Mouse (Mus musculus) hindbrain, embryonic 13.5 days (tissue): ENCODE data around the gene Gm2035. TPM values are rescaled to one million over a fixed set of nuclear protein-coding genes. Genes with fewer than 3 reads are reported as not detected.
"Not testable (repeated sequence)": the region's sequence is repeated elsewhere in the genome, so short reads cannot be mapped to it uniquely, and the experiment has no call there.

Experiments used
- ATAC-seq: fragments of 200-750 bp; cut with Nextera tagmentation; 2 replicates; pipeline ENCODE4 v1.8.0; 2017; ENCODE audit warnings: moderate TSS enrichment; ENCODE audit not compliant: low FRiP score
- H3K27ac ChIP-seq: fragments of 300-500 bp; sonication (generic); 2 replicates; pipeline ENCODE4 v1.5.1; 2015; ENCODE audit warnings: inconsistent platforms, mild to moderate bottlenecking, moderate library complexity
- H3K27me3 ChIP-seq: fragments of 300-500 bp; sonication (generic); 2 replicates; pipeline ENCODE4 v1.6.1; 2015; ENCODE audit warnings: mild to moderate bottlenecking, inconsistent platforms
- H3K36me3 ChIP-seq: fragments of 300-500 bp; sonication (generic); 2 replicates; pipeline ENCODE4 v1.6.1; 2015; ENCODE audit warnings: mild to moderate bottlenecking, inconsistent platforms
- H3K4me1 ChIP-seq: fragments of 300-500 bp; sonication (generic); replicated peaks from 2 replicates; pipeline ENCODE4 v1.6.1; 2015; ENCODE audit warnings: inconsistent platforms
- H3K4me2 ChIP-seq: fragments of 300-500 bp; sonication (generic); 2 replicates; pipeline ENCODE4 v1.6.1; 2015; ENCODE audit warnings: inconsistent platforms, mild to moderate bottlenecking, moderate library complexity
- H3K4me3 ChIP-seq: fragments of 300-500 bp; sonication (generic); 2 replicates; pipeline ENCODE4 v1.5.1; 2015; ENCODE audit warnings: mild to moderate bottlenecking, inconsistent platforms
- H3K9ac ChIP-seq: fragments of 300-500 bp; sonication (generic); 2 replicates; pipeline ENCODE4 v1.6.1; 2015; ENCODE audit warnings: mild to moderate bottlenecking, inconsistent platforms
- H3K9me3 ChIP-seq: fragments of 300-500 bp; sonication (generic); 2 replicates; pipeline ENCODE4 v1.6.1; 2016; ENCODE audit warnings: inconsistent platforms
- WGBS: fragments of 180-500 bp; shearing (Covaris S2); methylation state at CpG from one replicate; pipeline ENCODE4 v1.1.7; 2015; 5-methylcytosine and 5-hydroxymethylcytosine counted together
- polyA plus RNA-seq: library from polyadenylated mRNA; unstranded; fragments of >200 nt; fragmentation: Nextera tagmentation; extraction: Ambion mirVana; gene quantifications from 2 replicates; pipeline ENCODE4 v1.2.1, GENCODE M21; 2015

Gene Gm2035
- polyA plus RNA-seq: not detected in 2 replicates

- not testable (repeated sequence) for H3K4me2 ChIP-seq, ATAC-seq, H3K36me3 ChIP-seq, H3K4me3 ChIP-seq, H3K4me1 ChIP-seq, H3K9ac ChIP-seq, H3K27ac ChIP-seq, H3K9me3 ChIP-seq, H3K27me3 ChIP-seq
- WGBS: 77% methylated on average over 2 of the region's 2 CpGs
These were observed at the start of gene Gm2035 for GRCm38 (mm10) chr12:87919721-87920120. Gm2035 (minus strand) TSS chr12:87919857.

- H3K36me3 ChIP-seq, H3K4me1 ChIP-seq, H3K27me3 ChIP-seq, H3K27ac ChIP-seq, ATAC-seq, H3K9ac ChIP-seq, H3K9me3 ChIP-seq, H3K4me2 ChIP-seq, H3K4me3 ChIP-seq: not testable (repeated sequence)
- WGBS: 91% methylated on average over 2 of the region's 2 CpGs
These were observed 34.1 kb upstream of the Gm2035 start, which contains the start of gene Gm2042 for GRCm38 (mm10) chr12:87953780-87954179. Gm2042 (plus strand) TSS chr12:87954080.

- H3K4me3 ChIP-seq, H3K4me2 ChIP-seq, H3K27me3 ChIP-seq, H3K9me3 ChIP-seq, H3K36me3 ChIP-seq, H3K9ac ChIP-seq, H3K4me1 ChIP-seq, H3K27ac ChIP-seq, ATAC-seq: not testable (repeated sequence)
- 73% methylated on average over 1 of the region's 1 CpGs for WGBS
These were observed 24.6 kb downstream of the Gm2035 start, which contains the start of gene Gm2022 for GRCm38 (mm10) chr12:87895070-87895469. Gm2022 (plus strand) TSS chr12:87895370.

GRCm38 (mm10) chr12:87873772-87874171 is 45.9 kb downstream of the Gm2035 start, which contains the start of gene Gm2016:
Gm2016 (plus strand) TSS chr12:87874072.
- H3K9me3 ChIP-seq, H3K27ac ChIP-seq, ATAC-seq, H3K4me2 ChIP-seq, H3K4me1 ChIP-seq, H3K4me3 ChIP-seq, H3K36me3 ChIP-seq, H3K27me3 ChIP-seq, H3K9ac ChIP-seq: not testable (repeated sequence)
- WGBS: 81% methylated on average over 5 of the region's 5 CpGs

Other genes starting within 250 kb of the Gm2035 start
- not detected in 2 replicates for gene Gm21319, start 144.1 kb downstream of the Gm2035 start, polyA plus RNA-seq
- not detected in 2 replicates for gene Gm21936, start 124.3 kb downstream of the Gm2035 start, polyA plus RNA-seq
- gene BB287469, start 103.3 kb downstream of the Gm2035 start, polyA plus RNA-seq: not detected in 2 replicates
- not detected in 2 replicates for gene Gm2001, start 77.5 kb downstream of the Gm2035 start, polyA plus RNA-seq
- not detected in 2 replicates for gene Gm2016, start 45.8 kb downstream of the Gm2035 start, polyA plus RNA-seq
- gene Gm2022, start 24.5 kb downstream of the Gm2035 start, polyA plus RNA-seq: not detected in 2 replicates
- gene Gm2042, start 34.2 kb upstream of the Gm2035 start, polyA plus RNA-seq: not detected in 2 replicates
- not detected in 2 replicates for gene Gm2075, start 92.0 kb upstream of the Gm2035 start, polyA plus RNA-seq
- not detected in 2 replicates for gene Gm6803, start 98.9 kb upstream of the Gm2035 start, polyA plus RNA-seq
- gene Gm2056, start 107.1 kb upstream of the Gm2035 start, polyA plus RNA-seq: not detected in 2 replicates
- not detected in 2 replicates for gene Gm16368, start 163.8 kb upstream of the Gm2035 start, polyA plus RNA-seq